Comparison of ENCODE assay signal across 39 mouse cellular contexts in the genomic region with DNA sequence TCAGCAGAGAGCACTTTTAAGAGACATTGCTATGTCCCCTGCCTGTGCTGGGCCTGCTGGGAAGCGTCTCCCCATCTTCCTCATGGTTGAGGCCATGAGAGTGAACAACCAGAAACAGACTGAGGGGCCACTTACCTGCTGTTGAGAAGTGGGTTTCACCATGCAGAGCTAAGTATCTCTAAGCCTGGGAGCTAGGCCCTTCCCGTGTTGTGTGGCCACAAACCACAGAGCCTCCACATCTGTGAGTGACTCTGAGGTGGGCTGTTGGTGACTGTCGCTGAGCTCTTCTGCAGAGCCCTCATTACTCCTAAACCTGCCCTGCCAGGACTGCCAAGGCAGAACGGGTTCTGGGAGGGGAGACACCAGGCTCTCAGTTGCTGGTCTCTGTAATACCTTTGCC. TPM values are rescaled to one million over a fixed set of nuclear protein-coding genes. Genes with fewer than 3 reads are reported as not detected.
A peak's percentile ranks its signal among the peaks of the same experiment; 100 is the strongest.
DNase-seq lines count a peak whose midpoint lies in the region; ATAC-seq and TF ChIP-seq lines count a peak whose summit lies in the region.
"Had no signal": no experiment of that assay in that cellular context is flagged by ENCODE, and none has a peak within 500 bp of the region (broad histone marks: within the 10 kb centered on the region; RNA-seq: fewer than 3 reads in every experiment).

No protein-coding gene starts in this region.

- no peak for TF ChIP-seq CTCF in kidney, adult 2 months (conservative IDR thresholded peaks at IDR 0.05; ENCODE audit: insufficient read depth, insufficient read length, low read depth, low read length)

- 78% methylated on average over 4 of the region's 4 CpGs for WGBS in midbrain, embryonic 11.5 days
- 88% methylated on average over 4 of the region's 4 CpGs for WGBS in midbrain, embryonic 13.5 days
- WGBS in heart, embryonic 12.5 days, result 76% methylated on average over 4 of the region's 4 CpGs
- 91% methylated on average over 4 of the region's 4 CpGs for WGBS in kidney, adult 2 months

- TF ChIP-seq POLR2A in kidney, adult 2 months (IDR thresholded peaks at IDR 0.05; ENCODE audit: low read depth, low read length), result no peak

- peak; percentile 72 for DNase-seq in midbrain, embryonic 11.5 days (ENCODE audit: low spot score, missing footprints)
- peak; percentile 73 for DNase-seq in thymus, postnatal 0 days (ENCODE audit: low spot score)
- peak; percentile 67 for DNase-seq in thymus, postnatal 4 days
- DNase-seq in testis, postnatal 10 days (ENCODE audit: low spot score), result no peak
- DNase-seq in kidney, adult 2 months, result no peak
- DNase-seq: adrenal gland, adult 2 months; adrenal gland, postnatal 36 days; cerebellum, adult 2 months; cerebellum, postnatal 14 days; gastrocnemius, postnatal 25 days; kidney, adult 9 months; kidney, postnatal 10 days; liver; lung, adult 2 months; lung, postnatal 10 days; midbrain, embryonic 14.5 days; retina, postnatal 1 day; spleen, adult 18-20 months had no signal

- H3K9me3 ChIP-seq in midbrain, embryonic 11.5 days (ENCODE audit: control insufficient read depth, low read length), result no peaks in the 10 kb centered on the region
- H3K9me3 ChIP-seq in midbrain, embryonic 13.5 days, result no peaks in the 10 kb centered on the region
- H3K9me3 ChIP-seq in heart, embryonic 12.5 days (replicated peaks), result no peaks in the 10 kb centered on the region
- H3K9me3 ChIP-seq: forebrain, embryonic 13.5 days; hindbrain, embryonic 12.5 days; neural tube, embryonic 15.5 days had no signal

- no peak overlapping the region for H3K27ac ChIP-seq in midbrain, embryonic 11.5 days (ENCODE audit: low read depth, low read length)
- H3K27ac ChIP-seq in midbrain, embryonic 13.5 days, result no peak overlapping the region
- no peak overlapping the region for H3K27ac ChIP-seq in heart, embryonic 12.5 days (ENCODE audit: poor library complexity, severe bottlenecking)
- H3K27ac ChIP-seq in kidney, adult 2 months (ENCODE audit: insufficient read depth, low read depth, low read length), result no peak overlapping the region
- H3K27ac ChIP-seq: forebrain, embryonic 13.5 days; hindbrain, embryonic 12.5 days; hindbrain, postnatal 0 days; liver, embryonic 14.5 days; neural tube, embryonic 15.5 days had no signal

- no peaks in the 10 kb centered on the region for H3K4me1 ChIP-seq in midbrain, embryonic 11.5 days (ENCODE audit: control insufficient read depth, insufficient read depth, low read length)
- peaks cover 10% of the 10 kb centered on the region; the same call in 1 of the 2 replicates for H3K4me1 ChIP-seq in midbrain, embryonic 13.5 days (replicated peaks)
- H3K4me1 ChIP-seq in heart, embryonic 12.5 days (replicated peaks), result peaks cover 3% of the 10 kb centered on the region
- H3K4me1 ChIP-seq in kidney, adult 2 months (ENCODE audit: control insufficient read depth, insufficient read depth, low read length), result no peaks in the 10 kb centered on the region
- H3K4me1 ChIP-seq: forebrain, embryonic 13.5 days had no signal

- H3K36me3 ChIP-seq in midbrain, embryonic 11.5 days (ENCODE audit: control insufficient read depth, insufficient read depth, low read length), result no peaks in the 10 kb centered on the region
- H3K36me3 ChIP-seq in midbrain, embryonic 13.5 days, result peaks cover 4% of the 10 kb centered on the region; the same call in 1 of the 2 replicates
- H3K36me3 ChIP-seq in heart, embryonic 12.5 days, result no peaks in the 10 kb centered on the region
- H3K36me3 ChIP-seq in kidney, adult 2 months (ENCODE audit: control insufficient read depth, insufficient read depth, low read length), result no peaks in the 10 kb centered on the region
- H3K36me3 ChIP-seq: hindbrain, embryonic 12.5 days; neural tube, embryonic 15.5 days had no signal

- no peak overlapping the region for H3K4me3 ChIP-seq in midbrain, embryonic 11.5 days (ENCODE audit: low read depth, low read length)
- H3K4me3 ChIP-seq in midbrain, embryonic 13.5 days (replicated peaks), result no peak overlapping the region
- H3K4me3 ChIP-seq in heart, embryonic 12.5 days, result no peak overlapping the region
- no peak overlapping the region for H3K4me3 ChIP-seq in kidney, adult 2 months (ENCODE audit: insufficient read depth, low read depth, low read length)
- H3K4me3 ChIP-seq: forebrain, embryonic 13.5 days; hindbrain, embryonic 12.5 days; neural tube, embryonic 15.5 days had no signal

- no peak overlapping the region for H3K9ac ChIP-seq in midbrain, embryonic 11.5 days (ENCODE audit: low read length)
- H3K9ac ChIP-seq in midbrain, embryonic 13.5 days (replicated peaks), result no peak overlapping the region
- no peak overlapping the region for H3K9ac ChIP-seq in heart, embryonic 12.5 days
- H3K9ac ChIP-seq: forebrain, embryonic 13.5 days; hindbrain, embryonic 12.5 days; liver, embryonic 14.5 days; neural tube, embryonic 15.5 days had no signal

- no peak for ATAC-seq in midbrain, embryonic 11.5 days (ENCODE audit: low FRiP score)
- no peak for ATAC-seq in midbrain, embryonic 13.5 days
- ATAC-seq in granulocyte monocyte progenitor cell, adult 5-6 weeks (replicated peaks; ENCODE audit: poor library complexity, severe bottlenecking), result 0 out of 2 replicates have a peak, but pooled peaks have one; percentile 14
- ATAC-seq in heart, embryonic 12.5 days (ENCODE audit: insufficient number of reproducible peaks, low FRiP score), result no peak
- ATAC-seq: forebrain, embryonic 13.5 days; hindbrain, postnatal 0 days; intestine, embryonic 16.5 days had no signal

- no peaks in the 10 kb centered on the region for H3K27me3 ChIP-seq in midbrain, embryonic 11.5 days (ENCODE audit: control insufficient read depth, insufficient read depth, low read length)
- no peaks in the 10 kb centered on the region for H3K27me3 ChIP-seq in midbrain, embryonic 13.5 days
- no peaks in the 10 kb centered on the region for H3K27me3 ChIP-seq in heart, embryonic 12.5 days (replicated peaks)
- no peaks in the 10 kb centered on the region for H3K27me3 ChIP-seq in kidney, adult 2 months (replicated peaks; ENCODE audit: control insufficient read depth, insufficient read depth, low read length)
- H3K27me3 ChIP-seq: forebrain, embryonic 13.5 days; hindbrain, embryonic 12.5 days; neural tube, embryonic 15.5 days had no signal

- H3K4me2 ChIP-seq in midbrain, embryonic 11.5 days, result no peak overlapping the region
- H3K4me2 ChIP-seq in midbrain, embryonic 13.5 days (replicated peaks), result no peak overlapping the region
- H3K4me2 ChIP-seq in heart, embryonic 12.5 days, result no peak overlapping the region
- H3K4me2 ChIP-seq: forebrain, embryonic 13.5 days; hindbrain, embryonic 12.5 days; neural tube, embryonic 15.5 days had no signal

RNA-seq across cellular contexts. Expression of a gene that starts 54.4 kb away (rescaled TPM):
- polyA plus RNA-seq in midbrain, embryonic 11.5 days (2014; fragmentation: Nextera tagmentation; extraction: Ambion mirVana), result 2.2 and 2.5 TPM in 2 replicates
- polyA plus RNA-seq in midbrain, embryonic 13.5 days (2015; fragmentation: Nextera tagmentation; extraction: Ambion mirVana), result 1.3 and 2.3 TPM in 2 replicates
- total RNA-seq in granulocyte monocyte progenitor cell, adult 5-6 weeks (2014; fragmentation: Nextera tagmentation), result 0.41 TPM in 1 of 2 replicates, not detected in the other
- 1.2 TPM in 2 replicates for total RNA-seq in granulocyte monocyte progenitor cell, adult 5-6 weeks (2017)
- 146 and 184 TPM in 2 replicates for polyA plus RNA-seq in thymus, postnatal 0 days (2015; fragmentation: Nextera tagmentation; extraction: Ambion mirVana)
- 6.0 and 6.2 TPM in 2 replicates for polyA plus RNA-seq in heart, embryonic 12.5 days (2016; fragmentation: Nextera tagmentation; extraction: Ambion mirVana)
- polyA plus RNA-seq in kidney, adult 2 months (2012; rRNA removed), result 1.8 and 2.7 TPM in 2 replicates

RNA-seq across cellular contexts. Expression of a gene that starts 57.5 kb away (rescaled TPM):
- not detected in 2 replicates for polyA plus RNA-seq in midbrain, embryonic 11.5 days (2014; fragmentation: Nextera tagmentation; extraction: Ambion mirVana)
- polyA plus RNA-seq in midbrain, embryonic 13.5 days (2015; fragmentation: Nextera tagmentation; extraction: Ambion mirVana), result not detected in 2 replicates
- not detected in 2 replicates for total RNA-seq in granulocyte monocyte progenitor cell, adult 5-6 weeks (2014; fragmentation: Nextera tagmentation)
- not detected in 2 replicates for total RNA-seq in granulocyte monocyte progenitor cell, adult 5-6 weeks (2017)
- 3.7 and 4.5 TPM in 2 replicates for polyA plus RNA-seq in thymus, postnatal 0 days (2015; fragmentation: Nextera tagmentation; extraction: Ambion mirVana)
- not detected in 2 replicates for polyA plus RNA-seq in heart, embryonic 12.5 days (2016; fragmentation: Nextera tagmentation; extraction: Ambion mirVana)
- 3.7 and 8.9 TPM in 2 replicates for polyA plus RNA-seq in kidney, adult 2 months (2012; rRNA removed)
- total RNA-seq: adrenal gland, adult 2 months; adrenal gland, postnatal 36 days; gastrocnemius, postnatal 25 days; heart, adult 8-10 months; heart, postnatal 25 days; hindbrain, postnatal 0 days; layer of hippocampus, adult 18-20 months; layer of hippocampus, postnatal 10 days; left cerebral cortex, adult 18-20 months; left cerebral cortex, postnatal 14 days; monocyte, adult 5-6 weeks had no signal
- polyA plus RNA-seq: adrenal gland, adult 2 months; brain, embryonic 14.5 days; cerebellum, adult 2 months; embryonic facial prominence, embryonic 11.5 days; forebrain, embryonic 13.5 days; heart, embryonic 14.5 days; hindbrain, embryonic 12.5 days; hindbrain, postnatal 0 days; intestine, embryonic 16.5 days; limb, embryonic 11.5 days; liver, embryonic 14.5 days; midbrain, embryonic 14.5 days; neural tube, embryonic 15.5 days; stomach, embryonic 16.5 days had no signal

RNA-seq across cellular contexts. Expression of a gene that starts 59.8 kb away (rescaled TPM):
- not detected in 2 replicates for polyA plus RNA-seq in midbrain, embryonic 11.5 days (2014; fragmentation: Nextera tagmentation; extraction: Ambion mirVana)
- polyA plus RNA-seq in midbrain, embryonic 13.5 days (2015; fragmentation: Nextera tagmentation; extraction: Ambion mirVana), result not detected in 2 replicates
- total RNA-seq in granulocyte monocyte progenitor cell, adult 5-6 weeks (2014; fragmentation: Nextera tagmentation), result not detected in 2 replicates
- total RNA-seq in granulocyte monocyte progenitor cell, adult 5-6 weeks (2017), result not detected in 2 replicates
- not detected in 2 replicates for polyA plus RNA-seq in thymus, postnatal 0 days (2015; fragmentation: Nextera tagmentation; extraction: Ambion mirVana)
- not detected in 2 replicates for polyA plus RNA-seq in heart, embryonic 12.5 days (2016; fragmentation: Nextera tagmentation; extraction: Ambion mirVana)
- not detected in 2 replicates for polyA plus RNA-seq in kidney, adult 2 months (2012; rRNA removed)
- total RNA-seq: adrenal gland, adult 2 months; adrenal gland, postnatal 36 days; gastrocnemius, postnatal 25 days; heart, adult 8-10 months; heart, postnatal 25 days; hindbrain, postnatal 0 days; layer of hippocampus, adult 18-20 months; layer of hippocampus, postnatal 10 days; left cerebral cortex, adult 18-20 months; left cerebral cortex, postnatal 14 days; monocyte, adult 5-6 weeks had no signal
- polyA plus RNA-seq: adrenal gland, adult 2 months; brain, embryonic 14.5 days; cerebellum, adult 2 months; embryonic facial prominence, embryonic 11.5 days; forebrain, embryonic 13.5 days; heart, embryonic 14.5 days; hindbrain, embryonic 12.5 days; hindbrain, postnatal 0 days; intestine, embryonic 16.5 days; limb, embryonic 11.5 days; liver, embryonic 14.5 days; lung, adult 2 months; midbrain, embryonic 14.5 days; neural tube, embryonic 15.5 days; stomach, embryonic 16.5 days had no signal

Comparison
In these comparisons a context has a peak if more than half of its experiments do, and no peak if none do; other contexts are left out.
1. DNase-seq: peak in midbrain, embryonic 11.5 days (single experiment), thymus, postnatal 0 days (single experiment) and thymus, postnatal 4 days (single experiment); none in testis, postnatal 10 days (single experiment) and kidney, adult 2 months (single experiment).
2. RNA of a gene that starts 54.4 kb away (polyA plus RNA-seq): 146 to 184 TPM in thymus, postnatal 0 days; 6.0 to 6.2 TPM in heart, embryonic 12.5 days, 1.8 to 2.7 TPM in kidney, adult 2 months, 2.2 to 2.5 TPM in midbrain, embryonic 11.5 days and 1.3 to 2.3 TPM in midbrain, embryonic 13.5 days; every median in the first group is over 10 times any median in the second.